Mouse (Mus musculus): ENCODE results near the gene Apip.

The Apip gene

DNA sequence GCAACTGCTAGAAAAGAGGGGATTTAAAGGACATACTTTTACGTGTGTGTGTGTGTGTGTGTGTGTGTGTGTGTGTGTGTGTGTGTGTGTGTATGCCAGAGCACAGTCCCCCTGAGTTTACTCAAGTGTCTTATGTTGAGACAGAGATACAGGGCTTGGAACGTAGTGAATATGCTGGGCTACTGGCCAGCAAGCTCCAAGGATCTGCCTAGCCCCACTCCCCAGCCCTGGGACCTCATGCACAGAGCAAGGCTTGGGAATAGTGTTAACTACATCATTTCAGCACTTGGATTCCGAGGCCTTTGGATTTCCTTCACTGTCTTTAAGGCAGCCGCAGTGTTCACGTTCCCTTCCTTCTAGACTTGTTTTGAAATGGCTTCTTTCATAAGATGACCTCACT, 29.1 kb downstream of the Apip start:
- no peak for DNase-seq (ENCODE audit: low read depth, low spot score)

DNA sequence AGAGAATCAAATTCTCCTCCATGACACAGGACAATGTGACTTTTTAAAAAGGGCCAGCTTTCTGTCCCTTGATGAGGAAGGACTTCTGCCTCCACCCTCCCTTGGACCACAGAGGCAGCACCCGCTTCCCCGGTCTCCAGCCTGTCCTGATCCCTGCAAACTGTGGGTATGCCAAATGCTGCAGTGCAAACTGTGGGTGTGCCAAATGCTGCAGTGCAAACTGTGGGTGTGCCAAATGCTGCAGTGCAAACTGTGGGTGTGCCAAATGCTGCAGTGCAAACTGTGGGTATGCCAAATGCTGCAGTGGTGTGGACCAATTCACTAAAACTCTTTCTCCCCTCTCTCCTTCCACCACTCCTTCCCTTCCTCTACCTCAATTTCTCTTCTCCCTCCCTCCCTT, 32.7 kb downstream of the Apip start:
- no peak for DNase-seq (ENCODE audit: low read depth, low spot score)

DNA sequence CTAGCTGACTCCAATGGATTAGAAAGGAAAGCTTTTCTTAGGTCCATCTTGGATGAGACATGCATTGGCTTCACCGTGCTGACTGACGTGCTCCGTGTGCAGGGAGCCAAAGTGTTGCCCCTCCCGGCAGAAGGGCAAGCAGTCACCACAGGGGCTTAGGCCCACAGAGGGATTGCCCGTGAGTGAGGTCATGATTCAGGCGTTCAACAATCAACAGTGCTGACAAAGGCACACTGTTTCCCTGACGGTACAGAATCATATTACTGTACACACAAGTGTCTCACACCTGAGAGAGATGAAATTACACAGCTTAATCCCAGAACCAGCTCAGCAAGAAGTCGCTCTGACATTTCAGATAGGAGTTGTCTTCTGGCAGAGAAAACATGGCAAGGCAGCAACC, 38.2 kb downstream of the Apip start:
- DNase-seq (ENCODE audit: low read depth, low spot score) = no peak

DNA sequence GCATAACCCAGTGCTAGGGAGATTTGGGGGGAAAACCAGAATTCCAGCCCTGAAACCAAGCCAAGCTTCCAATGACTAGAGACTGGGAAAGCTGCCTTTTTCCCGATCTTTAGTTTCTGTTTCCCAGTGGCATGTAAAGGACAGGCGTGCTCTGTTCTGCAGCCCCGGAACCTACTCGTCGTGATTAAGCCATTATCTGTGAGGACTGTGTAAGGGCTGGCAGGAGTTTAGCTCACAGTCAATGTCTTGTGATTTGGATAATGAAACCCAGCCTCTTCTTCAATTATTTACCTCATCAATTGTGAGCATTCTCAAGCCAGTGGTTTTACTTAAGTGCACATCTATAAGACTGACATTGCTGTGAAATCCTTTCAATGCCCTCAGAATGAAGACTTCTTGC, 43.7 kb downstream of the Apip start:
- DNase-seq (ENCODE audit: low read depth, low spot score) = no peak

DNA sequence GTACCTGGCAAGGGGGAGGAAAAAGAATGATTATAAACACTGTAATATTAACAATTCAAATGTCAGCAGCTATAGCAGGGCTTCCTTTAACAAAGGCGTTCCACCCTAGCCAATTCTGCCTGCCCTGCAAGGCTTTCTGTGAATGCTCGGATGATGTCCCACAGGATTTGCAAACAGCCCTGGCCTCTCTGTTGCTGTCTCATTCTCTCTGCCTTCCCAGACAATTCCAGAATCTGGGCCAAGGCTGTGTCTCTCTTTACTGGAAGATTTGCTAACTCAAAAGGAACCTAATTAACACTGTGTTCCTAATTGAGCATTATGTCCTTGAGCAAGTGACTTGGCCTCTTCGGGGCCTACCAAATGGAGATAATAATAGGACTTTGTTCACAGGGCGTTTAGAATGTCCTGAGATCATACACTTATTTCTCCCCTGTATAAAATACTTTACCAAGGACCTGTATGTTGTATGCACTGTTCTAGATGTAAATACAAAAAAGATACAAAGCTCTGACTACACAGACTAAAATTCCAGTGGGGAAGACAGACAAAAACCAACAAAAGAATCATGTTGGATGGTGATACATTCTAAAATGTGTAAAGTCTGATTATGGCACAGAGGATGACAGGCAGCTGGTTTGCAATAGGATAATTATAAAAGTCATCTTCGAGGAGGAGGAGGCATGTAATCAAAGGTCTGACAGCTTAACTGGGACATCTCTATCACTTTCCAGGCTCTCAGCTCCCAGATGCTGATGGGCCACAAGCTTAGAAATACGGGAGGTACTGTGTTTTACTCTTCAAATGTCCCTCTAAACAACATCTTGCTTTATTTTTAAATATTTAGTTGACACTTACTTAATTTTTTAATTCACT, 45.1 kb downstream of the Apip start:
- no peak for DNase-seq (ENCODE audit: low read depth, low spot score)

DNA sequence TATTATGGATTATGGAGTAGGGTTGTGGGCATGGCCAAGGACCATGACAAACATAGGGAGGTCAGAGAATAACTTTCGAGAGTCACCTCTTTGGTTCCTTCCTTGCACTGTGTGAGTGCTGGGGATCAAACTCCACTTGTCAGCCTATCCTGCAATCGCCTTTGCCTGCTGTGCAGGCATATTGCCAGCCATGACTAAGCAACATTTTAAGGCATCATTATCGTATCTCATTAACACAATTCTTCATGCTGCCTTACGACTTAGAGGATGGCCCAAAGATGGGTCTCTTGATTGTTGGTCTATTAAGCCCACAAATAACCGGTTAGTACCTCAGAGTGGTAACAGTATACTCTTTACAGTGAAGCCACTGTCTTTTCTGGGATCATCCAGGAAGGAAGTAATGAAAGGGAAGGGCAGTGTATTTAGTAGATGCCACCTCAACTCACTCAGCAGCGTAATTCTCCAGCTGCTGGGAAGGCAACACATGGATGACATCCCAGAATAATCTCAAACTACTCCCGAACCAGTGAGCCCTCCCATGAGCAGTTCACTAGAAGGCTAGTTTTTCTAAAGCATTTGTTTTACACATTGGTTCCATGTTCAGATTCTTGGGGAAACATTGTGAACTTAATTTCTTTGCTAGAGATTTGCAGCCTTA, 45.9 kb downstream of the Apip start:
- DNase-seq (ENCODE audit: low read depth, low spot score) = no peak

DNA sequence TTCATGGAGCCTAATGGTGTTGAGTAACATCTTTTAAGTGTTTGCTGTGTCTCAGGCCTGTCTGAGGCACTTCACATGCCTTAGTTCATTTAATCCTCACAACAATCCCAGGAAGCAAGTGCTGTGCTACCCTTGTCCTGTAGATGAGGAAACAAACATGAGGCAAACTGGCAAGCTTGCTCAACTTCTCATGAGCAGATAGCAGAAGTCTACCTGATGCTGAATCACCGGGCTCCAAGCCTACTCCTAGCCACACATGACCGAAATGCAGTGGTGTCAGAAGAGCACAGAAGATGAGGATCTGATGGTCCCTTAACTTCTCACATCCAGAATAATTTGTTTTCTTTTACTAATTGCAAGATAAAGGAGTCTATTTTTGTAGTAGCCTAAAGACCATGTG, 56.2 kb downstream of the Apip start:
- no peak for DNase-seq (ENCODE audit: low read depth, low spot score)

DNA sequence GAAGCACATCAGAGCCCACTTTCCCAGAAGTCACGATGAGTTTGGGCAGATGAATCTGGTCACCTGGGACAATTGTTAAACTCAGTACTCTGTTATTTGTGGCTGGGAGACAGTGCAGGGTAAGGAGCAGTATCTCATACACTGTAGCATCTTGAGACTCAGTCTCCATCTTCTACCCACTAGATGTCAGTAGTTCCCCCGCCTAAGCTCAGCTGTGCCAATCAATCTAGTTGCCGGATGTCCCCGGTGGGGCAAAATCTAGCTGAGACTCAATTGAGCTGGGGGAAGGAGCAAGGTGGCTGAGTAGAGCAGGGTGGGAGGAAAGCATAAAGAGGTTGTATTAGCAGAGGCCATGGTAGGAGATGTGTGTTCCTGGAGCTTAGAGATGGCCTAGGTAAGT, 57.7 kb downstream of the Apip start:
- DNase-seq (ENCODE audit: low read depth, low spot score) = no peak

DNA sequence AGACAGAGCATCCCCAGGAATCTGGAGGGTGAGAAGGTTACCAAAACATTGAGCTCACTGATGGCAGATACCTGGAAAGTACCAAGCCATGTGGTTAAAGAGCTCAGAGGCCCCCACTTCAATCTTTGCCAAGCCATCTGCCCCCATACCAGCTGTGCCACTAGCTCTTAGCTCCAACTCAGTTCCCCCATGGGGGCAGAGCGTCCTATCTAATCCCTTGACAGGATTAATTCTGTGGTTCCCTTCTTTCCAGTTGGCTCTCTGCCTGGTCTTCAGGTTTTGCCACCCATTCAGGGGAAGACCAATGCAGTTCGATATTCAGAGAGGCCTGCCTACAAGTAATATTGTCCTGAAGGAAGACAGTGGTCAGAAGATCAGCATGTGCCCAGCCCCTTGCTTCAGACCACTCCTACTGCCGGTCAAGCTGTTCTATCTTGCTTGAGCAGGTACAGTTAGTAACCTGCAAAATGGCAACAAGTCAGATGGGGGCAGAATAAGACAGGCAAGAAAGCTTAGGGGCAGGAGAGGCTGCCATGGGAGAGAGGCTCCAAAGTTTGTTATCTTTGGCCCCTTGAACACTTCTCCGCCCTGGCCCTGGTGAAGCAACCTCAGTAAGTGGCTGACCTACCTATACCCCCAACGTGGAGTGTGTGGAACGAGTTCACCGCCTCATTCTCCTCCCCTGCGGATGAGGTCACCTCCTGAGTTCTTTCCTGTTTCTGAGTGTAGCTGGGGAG, 65.2 kb downstream of the Apip start:
- DNase-seq (ENCODE audit: low read depth, low spot score) = no peak

Data from retina, adult 2 months (tissue).